Mouse (Mus musculus) myocyte (in vitro differentiated cells): ENCODE measurements around the gene Mfap4. TPM values are rescaled to one million over a fixed set of nuclear protein-coding genes. Genes with fewer than 3 reads are reported as not detected.

Experiments
- H3K27me3 ChIP-seq: one replicate; pipeline ENCODE4 v1.6.1; 2011; ENCODE audit not compliant: control insufficient read depth, insufficient read depth, insufficient read length
- H3K36me3 ChIP-seq: one replicate; pipeline ENCODE4 v1.6.1; 2011; ENCODE audit not compliant: control insufficient read depth, insufficient read depth
- H3K4me2 ChIP-seq: one replicate; pipeline ENCODE4 v1.6.1; 2011; ENCODE audit warnings: low read depth, control low read depth
- H3K4me3 ChIP-seq: one replicate; pipeline ENCODE4 v1.5.1; 2011; ENCODE audit warnings: mild to moderate bottlenecking, control low read depth, moderate library complexity
- H3K79me2 ChIP-seq: one replicate; pipeline ENCODE4 v1.6.1; 2011; ENCODE audit not compliant: control insufficient read depth, insufficient read depth
- H3ac ChIP-seq: one replicate; pipeline ENCODE4 v1.6.1; 2011; ENCODE audit not compliant: control insufficient read depth, insufficient read length
- CEBPB ChIP-seq: IDR thresholded peaks from 2 replicates; pipeline ENCODE4 v1.6.1; 2011; ENCODE audit warnings: mild to moderate bottlenecking, moderate library complexity; ENCODE audit not compliant: poor library complexity, insufficient read depth, severe bottlenecking
- E2F4 ChIP-seq: IDR thresholded peaks from one replicate; pipeline ENCODE4 v1.6.1; 2011; ENCODE audit warnings: mild to moderate bottlenecking, control low read depth, moderate library complexity; ENCODE audit not compliant: insufficient read depth
- MAX ChIP-seq: IDR thresholded peaks from one replicate; pipeline ENCODE4 v1.6.1; 2011; ENCODE audit warnings: low read depth, mild to moderate bottlenecking, control low read depth
- MYOD1 ChIP-seq, 3 experiments: IDR thresholded peaks; one replicate each; pipeline ENCODE4 v1.6.1; 2011; ENCODE audit warnings: control low read depth in 2 of 3, low read depth in 2 of 3, mild to moderate bottlenecking in 2 of 3, moderate library complexity in 1 of 3; ENCODE audit not compliant: insufficient read length in 2 of 3, control insufficient read depth in 1 of 3
- MYOG ChIP-seq, 3 experiments: IDR thresholded peaks; one replicate each; pipeline ENCODE4 v1.6.1; 2011; ENCODE audit warnings: control low read depth in 2 of 3, low read depth in 2 of 3, mild to moderate bottlenecking in 2 of 3; ENCODE audit not compliant: insufficient read length in 2 of 3, control insufficient read depth in 1 of 3, insufficient read depth in 1 of 3
- POLR2A ChIP-seq: IDR thresholded peaks from one replicate; pipeline ENCODE4 v1.6.1; 2011; ENCODE audit warnings: low read depth, mild to moderate bottlenecking, control low read depth, moderate library complexity; ENCODE audit not compliant: insufficient read length
- POLR2AphosphoS2 ChIP-seq: IDR thresholded peaks from one replicate; pipeline ENCODE4 v1.6.1; 2011; ENCODE audit warnings: low read depth, control low read depth; ENCODE audit not compliant: insufficient read length
- REST ChIP-seq: IDR thresholded peaks from one replicate; pipeline ENCODE4 v1.6.1; 2011; ENCODE audit warnings: mild to moderate bottlenecking, control low read depth, moderate library complexity; ENCODE audit not compliant: insufficient read depth, insufficient read length
- SRF ChIP-seq: IDR thresholded peaks from one replicate; pipeline ENCODE4 v1.6.1; 2011; ENCODE audit warnings: low read depth; ENCODE audit not compliant: control insufficient read depth, insufficient read length
- TCF12 ChIP-seq: IDR thresholded peaks from one replicate; pipeline ENCODE4 v1.6.1; 2011; ENCODE audit warnings: mild to moderate bottlenecking, control low read depth; ENCODE audit not compliant: poor library complexity, insufficient read depth, severe bottlenecking
- TCF3 ChIP-seq: IDR thresholded peaks from one replicate; pipeline ENCODE4 v1.6.1; 2011; ENCODE audit warnings: low read depth, control low read depth; ENCODE audit not compliant: insufficient read length
- USF1 ChIP-seq: IDR thresholded peaks from one replicate; pipeline ENCODE4 v1.6.1; 2011; ENCODE audit warnings: low read depth, mild to moderate bottlenecking, control low read depth, moderate library complexity
- polyA plus RNA-seq: library from polyadenylated mRNA; unstranded; fragments of >200 nt; fragmentation: generic; extraction: Trizol; gene quantifications from one replicate; pipeline ENCODE4 v1.2.1, GENCODE M21; 2012; ENCODE audit warnings: missing spikeins

Gene Mfap4
- polyA plus RNA-seq, 1 experiment = 1.1 TPM

DNA sequence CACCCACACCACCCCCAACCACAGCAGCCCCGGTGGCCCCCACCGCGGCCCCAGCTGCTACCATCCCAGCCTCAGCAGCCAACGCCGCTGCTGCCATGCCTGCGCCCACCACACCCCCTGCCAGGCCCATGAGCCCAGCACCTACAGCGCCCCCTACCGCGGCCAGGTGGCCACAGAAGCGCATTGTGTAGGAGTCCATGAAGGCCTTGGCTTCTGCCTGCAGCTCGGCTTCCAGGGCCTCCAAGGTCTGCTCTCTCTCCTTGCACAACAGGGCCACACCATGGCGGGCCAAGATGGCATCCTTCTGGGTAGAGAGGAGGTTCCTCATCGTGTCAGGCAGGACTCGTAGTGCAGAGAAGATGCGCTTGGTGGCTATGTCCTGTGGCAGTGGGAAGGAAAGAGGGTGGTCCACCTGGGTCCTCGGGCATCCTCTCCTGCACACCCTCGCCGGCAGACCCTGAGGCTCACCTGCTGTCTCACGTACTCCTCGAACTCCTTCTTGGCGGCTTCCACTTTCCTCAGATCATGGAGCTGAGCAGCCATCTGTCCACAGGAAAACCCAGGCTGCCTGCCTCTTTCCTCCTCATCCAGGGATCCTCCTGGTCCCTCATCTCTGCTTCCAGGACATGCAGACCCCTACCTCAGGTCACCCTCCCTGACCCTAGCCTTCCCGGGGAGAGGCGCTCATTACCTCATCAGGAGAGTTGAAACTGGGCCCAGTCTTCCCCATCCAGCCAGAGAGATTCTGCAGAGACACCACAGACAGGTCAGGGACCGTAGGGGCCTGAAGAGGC, 35.5 kb upstream of the Mfap4 start:
- no peak overlapping the region for H3ac ChIP-seq
- no peak for TF ChIP-seq REST
- no peak for TF ChIP-seq MYOG (IDR thresholded peaks at IDR 0.05; ENCODE audit: control insufficient read depth in 1 of 3, insufficient read depth in 1 of 3, insufficient read length in 2 of 3, low read depth in 2 of 3)
- TF ChIP-seq SRF = no peak
- no peak for TF ChIP-seq POLR2AphosphoS2
- TF ChIP-seq TCF12 = no peak
- no peak for TF ChIP-seq TCF3
- no peak for TF ChIP-seq E2F4
- no peak for TF ChIP-seq MYOD1 (IDR thresholded peaks at IDR 0.05; ENCODE audit: control insufficient read depth in 1 of 3, insufficient read length in 2 of 3, low read depth in 2 of 3)
- no peak for TF ChIP-seq MAX
- TF ChIP-seq POLR2A = no peak
- no peak for TF ChIP-seq USF1
- TF ChIP-seq CEBPB = no peak
- no peak overlapping the region for H3K4me2 ChIP-seq
- H3K79me2 ChIP-seq = no peaks in the 10 kb centered on the region
- no peaks in the 10 kb centered on the region for H3K36me3 ChIP-seq
- H3K27me3 ChIP-seq = peaks cover 32% of the 10 kb centered on the region
- H3K4me3 ChIP-seq = no peak overlapping the region

DNA sequence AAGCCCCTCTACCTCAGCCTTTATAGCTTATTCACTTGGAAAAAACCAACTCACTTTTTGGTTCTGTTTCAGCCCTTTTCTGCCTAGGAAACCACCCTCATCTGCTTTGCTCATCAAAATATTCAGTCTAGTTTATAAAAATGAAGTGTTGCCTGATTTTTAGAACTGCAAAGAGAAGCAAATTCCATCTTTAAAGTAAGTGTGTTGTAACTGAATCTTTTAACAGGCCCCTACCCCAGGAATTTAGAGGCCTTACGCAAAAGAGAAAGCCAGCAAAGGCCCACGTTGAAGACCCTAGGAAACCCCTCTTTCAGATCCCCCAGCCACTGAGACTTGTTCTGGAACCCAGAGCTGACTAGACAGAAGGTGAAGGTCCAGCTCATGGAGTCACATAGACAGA, 21.2 kb upstream of the Mfap4 start:
- H3K4me3 ChIP-seq = no peak overlapping the region
- H3K4me2 ChIP-seq = no peak overlapping the region
- H3K79me2 ChIP-seq = no peaks in the 10 kb centered on the region
- no peak overlapping the region for H3ac ChIP-seq
- H3K27me3 ChIP-seq = peaks cover 32% of the 10 kb centered on the region
- no peaks in the 10 kb centered on the region for H3K36me3 ChIP-seq
- TF ChIP-seq USF1 (no peak), MAX (no peak), SRF (no peak), REST (no peak), MYOG (IDR thresholded peaks at IDR 0.05; ENCODE audit: control insufficient read depth in 1 of 3, insufficient read depth in 1 of 3, insufficient read length in 2 of 3, low read depth in 2 of 3) (no peak), POLR2A (no peak), E2F4 (no peak), TCF12 (no peak), POLR2AphosphoS2 (no peak), MYOD1 (IDR thresholded peaks at IDR 0.05; ENCODE audit: control insufficient read depth in 1 of 3, insufficient read length in 2 of 3, low read depth in 2 of 3) (no peak), CEBPB (no peak), TCF3 (no peak)

DNA sequence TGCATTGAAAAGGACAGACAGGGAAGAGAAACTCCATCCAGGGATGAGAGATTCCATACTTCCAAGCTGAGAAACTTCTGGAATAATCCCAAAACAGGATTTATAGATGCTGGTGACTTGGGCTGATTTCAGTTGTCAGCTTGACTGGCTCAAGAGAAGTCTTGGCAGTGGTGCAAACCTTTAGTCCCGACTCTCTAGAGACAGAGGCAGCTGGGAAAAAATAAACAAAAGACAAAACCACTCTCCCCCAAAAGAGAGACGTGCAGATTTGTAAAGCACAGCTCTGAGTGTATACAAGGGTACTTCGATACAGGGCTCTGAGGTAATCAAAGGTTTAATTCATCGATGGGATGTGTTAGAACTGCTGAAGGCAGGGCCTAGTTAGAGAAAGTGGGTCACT, 19.8 kb upstream of the Mfap4 start:
- Histone ChIP-seq H3K4me3 (no peak overlapping the region), H3K36me3 (no peaks in the 10 kb centered on the region), H3K27me3 (peaks cover 28% of the 10 kb centered on the region), H3K4me2 (no peak overlapping the region), H3K79me2 (no peaks in the 10 kb centered on the region), H3ac (no peak overlapping the region)
- TF ChIP-seq POLR2A (no peak), REST (no peak), MYOG (IDR thresholded peaks at IDR 0.05; ENCODE audit: control insufficient read depth in 1 of 3, insufficient read depth in 1 of 3, insufficient read length in 2 of 3, low read depth in 2 of 3) (no peak), SRF (no peak), MAX (no peak)

DNA sequence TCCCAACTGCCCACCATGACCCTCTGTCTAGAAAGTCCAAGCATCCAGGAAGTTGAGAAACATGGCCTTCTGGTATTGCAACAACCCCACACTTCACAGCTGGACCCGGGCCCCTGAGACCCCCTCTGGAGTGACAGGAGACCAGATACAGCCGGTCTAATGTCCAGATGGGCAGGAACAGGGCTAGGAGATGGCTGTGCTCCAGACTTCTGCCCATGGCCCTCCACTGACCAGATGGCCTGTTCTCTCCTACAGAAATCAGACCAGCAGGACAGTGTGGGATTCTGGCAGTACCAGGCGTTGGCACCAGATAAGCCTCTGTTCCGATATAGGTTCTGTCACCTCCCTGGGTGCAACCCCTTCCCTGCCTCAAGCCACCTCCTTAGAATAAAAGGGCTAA, 16.7 kb upstream of the Mfap4 start:
- H3K4me2 ChIP-seq = no peak overlapping the region
- no peaks in the 10 kb centered on the region for H3K36me3 ChIP-seq
- TF ChIP-seq USF1 = no peak
- no peak for TF ChIP-seq MAX
- TF ChIP-seq CEBPB = no peak
- TF ChIP-seq POLR2A = no peak
- no peak for TF ChIP-seq TCF3
- no peak for TF ChIP-seq SRF
- no peak for TF ChIP-seq MYOG (IDR thresholded peaks at IDR 0.05; ENCODE audit: control insufficient read depth in 1 of 3, insufficient read depth in 1 of 3, insufficient read length in 2 of 3, low read depth in 2 of 3)
- TF ChIP-seq POLR2AphosphoS2 = no peak
- no peak for TF ChIP-seq MYOD1 (IDR thresholded peaks at IDR 0.05; ENCODE audit: control insufficient read depth in 1 of 3, insufficient read length in 2 of 3, low read depth in 2 of 3)
- peaks cover 14% of the 10 kb centered on the region for H3K27me3 ChIP-seq
- no peak overlapping the region for H3ac ChIP-seq
- H3K79me2 ChIP-seq = no peaks in the 10 kb centered on the region
- H3K4me3 ChIP-seq = no peak overlapping the region

DNA sequence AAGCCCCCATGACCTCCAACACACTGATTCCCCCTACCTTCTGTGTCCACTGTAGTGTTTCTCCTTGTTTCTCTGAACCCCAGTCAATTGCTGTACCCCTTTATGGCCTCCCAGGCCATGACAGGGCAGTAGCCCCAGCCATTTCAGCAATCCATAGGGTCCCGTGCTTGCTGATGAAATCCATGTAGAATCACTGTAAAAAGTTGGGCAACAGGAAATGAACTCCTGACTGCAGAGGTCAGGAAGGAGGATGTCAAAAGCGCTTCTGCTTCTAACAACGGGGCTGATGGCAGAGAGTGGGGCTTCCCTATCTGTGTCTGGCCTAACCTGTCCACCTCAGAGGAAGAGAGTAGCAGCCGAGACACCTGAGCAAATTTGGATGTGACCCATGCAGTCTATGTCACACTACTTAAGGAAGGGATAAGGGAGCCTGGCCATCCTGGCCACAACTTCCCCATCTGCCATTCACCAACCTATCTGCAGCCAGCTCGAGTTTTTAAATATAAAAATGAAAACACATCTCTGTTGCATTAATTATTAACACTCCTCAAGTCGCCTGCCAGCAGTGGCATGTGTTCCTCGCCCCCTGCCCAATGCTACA, 15.8 kb upstream of the Mfap4 start:
- no peaks in the 10 kb centered on the region for H3K79me2 ChIP-seq
- no peak for TF ChIP-seq MYOG (IDR thresholded peaks at IDR 0.05; ENCODE audit: control insufficient read depth in 1 of 3, insufficient read depth in 1 of 3, insufficient read length in 2 of 3, low read depth in 2 of 3)
- no peak for TF ChIP-seq USF1
- TF ChIP-seq E2F4 = no peak
- TF ChIP-seq MYOD1 (IDR thresholded peaks at IDR 0.05; ENCODE audit: control insufficient read depth in 1 of 3, insufficient read length in 2 of 3, low read depth in 2 of 3) = no peak
- no peak for TF ChIP-seq MAX
- no peak for TF ChIP-seq SRF
- TF ChIP-seq CEBPB = 0 out of 2 replicates have a peak, but pooled peaks have one; percentile 33
- no peak for TF ChIP-seq TCF12
- no peak for TF ChIP-seq REST
- H3K4me3 ChIP-seq = no peak overlapping the region
- H3K36me3 ChIP-seq = no peaks in the 10 kb centered on the region
- H3ac ChIP-seq = no peak overlapping the region
- H3K4me2 ChIP-seq = no peak overlapping the region
- peaks cover 9% of the 10 kb centered on the region for H3K27me3 ChIP-seq
